Mouse (Mus musculus): ENCODE data around the gene Ddah2.

Ddah2 gene

DNA sequence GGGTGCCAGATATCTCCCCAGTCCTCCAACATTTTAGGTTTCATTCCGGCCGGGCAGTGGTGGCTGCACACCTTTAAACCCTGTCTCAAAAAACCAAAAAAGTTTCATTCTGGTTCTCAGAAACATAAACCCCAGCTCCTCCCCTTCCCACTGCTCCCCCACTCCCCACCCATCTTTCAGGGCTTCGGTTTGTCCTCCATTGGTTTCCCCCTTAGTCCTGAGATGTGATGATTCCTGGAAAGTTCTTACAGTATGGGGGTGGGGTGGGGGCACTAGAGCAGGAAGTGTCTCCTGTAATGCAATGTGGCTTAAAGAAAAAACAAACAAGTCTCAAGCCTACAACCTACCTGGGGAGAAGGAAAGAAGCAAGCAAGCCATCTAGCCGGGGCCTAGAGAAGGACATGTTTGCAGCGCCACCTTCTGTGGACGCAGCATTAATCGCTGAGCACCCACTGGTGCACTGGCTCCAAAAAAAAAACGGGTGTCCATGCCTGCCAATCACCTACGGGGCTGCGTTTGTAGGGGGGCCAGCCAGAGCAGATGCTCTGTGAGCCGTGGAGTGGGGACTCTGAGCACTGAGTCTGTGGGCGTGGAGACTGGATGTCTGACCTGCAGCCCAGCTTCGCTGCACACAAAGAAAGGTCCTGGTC lies 47.0 kb downstream of the Ddah2 start:
- no peak for DNase-seq

DNA sequence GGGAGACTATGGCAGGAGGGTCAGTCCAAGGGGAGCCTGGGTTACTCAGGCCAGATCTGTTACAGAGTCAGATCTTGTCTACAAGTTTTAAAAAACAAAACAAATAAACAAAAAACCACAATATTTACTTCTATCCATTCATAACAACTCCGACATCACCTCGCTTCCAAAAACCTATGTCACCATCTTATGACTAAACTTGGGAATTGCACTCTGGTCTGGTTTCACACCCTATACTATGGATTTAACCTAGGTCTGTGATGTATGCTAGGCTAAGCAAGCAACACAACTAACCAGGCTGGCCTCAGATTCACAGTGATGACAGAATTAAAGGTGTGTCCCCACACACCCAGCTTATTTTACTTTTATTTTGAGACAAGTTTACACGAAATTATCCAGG lies 47.7 kb downstream of the Ddah2 start:
- no peak for DNase-seq

DNA sequence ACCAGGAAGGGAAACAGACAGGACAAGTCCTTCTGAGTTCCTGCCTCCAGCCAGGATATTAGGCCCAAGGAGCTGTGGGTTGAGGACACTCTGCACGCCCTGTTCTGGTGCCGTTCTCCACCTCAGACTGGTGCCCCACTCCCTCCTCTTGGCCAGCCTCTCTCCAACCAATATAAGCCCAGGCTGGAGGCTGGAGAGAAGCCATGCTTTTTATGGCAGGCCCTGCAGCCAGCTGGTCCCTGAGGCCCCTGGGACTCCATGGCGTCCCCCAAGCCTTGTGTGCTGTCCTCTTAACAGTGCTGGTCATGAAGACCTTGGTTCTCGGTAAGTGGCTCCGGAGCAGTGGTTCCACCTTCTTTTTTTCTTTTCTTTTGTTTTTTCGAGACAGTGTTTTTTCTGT lies 49.3 kb downstream of the Ddah2 start, which contains the start of gene Ly6g5c:
Gene Ly6g5c (plus strand): TSS at position 183 of the 400 bp plus-strand sequence.
- no peak for DNase-seq
